Mouse (Mus musculus): ENCODE results near the gene Map4k2. TPM values are rescaled to one million over a fixed set of nuclear protein-coding genes. Genes with fewer than 3 reads are reported as not detected.

Map4k2 gene
- polyA plus RNA-seq, 1 experiment from 2014 or later = 4.3 TPM

- WGBS = 88% methylated on average over 9 of the region's 9 CpGs
- no peak overlapping the region for H3K4me3 ChIP-seq (ENCODE audit: low read depth, low read length)
- H3K27ac ChIP-seq (ENCODE audit: low read depth, low read length) = no peak overlapping the region
- no peaks in the 10 kb centered on the region for H3K27me3 ChIP-seq (replicated peaks; ENCODE audit: control insufficient read depth, insufficient read depth, low read length)
- no peaks in the 10 kb centered on the region for H3K9me3 ChIP-seq (ENCODE audit: control insufficient read depth)
- TF ChIP-seq CTCF (IDR thresholded peaks at IDR 0.05; ENCODE audit: low read depth) = no peak
- H3K4me1 ChIP-seq (replicated peaks; ENCODE audit: control insufficient read depth, insufficient read depth, low read length) = no peaks in the 10 kb centered on the region
- ATAC-seq = no peak
- H3K9ac ChIP-seq (ENCODE audit: low read depth, low read length) = no peak overlapping the region
- no peak overlapping the region for H3K4me2 ChIP-seq (replicated peaks; ENCODE audit: low read depth)
- peaks cover 66% of the 10 kb centered on the region for H3K36me3 ChIP-seq (ENCODE audit: control insufficient read depth, insufficient read depth)
Observed at GRCm38 (mm10) chr19:6324751-6325150, 16.2 kb upstream of the Map4k2 start.

GRCm38 (mm10) chr19:6331178-6331577 is 9.8 kb upstream of the Map4k2 start:
- no peaks in the 10 kb centered on the region for H3K4me1 ChIP-seq (replicated peaks; ENCODE audit: control insufficient read depth, insufficient read depth, low read length)
- ATAC-seq = no peak
- H3K9me3 ChIP-seq (ENCODE audit: control insufficient read depth) = no peaks in the 10 kb centered on the region
- H3K4me3 ChIP-seq (ENCODE audit: low read depth, low read length) = no peak overlapping the region
- H3K27ac ChIP-seq (ENCODE audit: low read depth, low read length) = no peak overlapping the region
- peak overlapping the region; percentile 53 for H3K4me2 ChIP-seq (replicated peaks; ENCODE audit: low read depth)
- 45% methylated on average over 5 of the region's 5 CpGs for WGBS
- no peak for TF ChIP-seq CTCF (IDR thresholded peaks at IDR 0.05; ENCODE audit: low read depth)
- peaks cover 2% of the 10 kb centered on the region; the same call in 1 of the 2 replicates for H3K36me3 ChIP-seq (ENCODE audit: control insufficient read depth, insufficient read depth)
- H3K27me3 ChIP-seq (replicated peaks; ENCODE audit: control insufficient read depth, insufficient read depth, low read length) = no peaks in the 10 kb centered on the region
- no peak overlapping the region for H3K9ac ChIP-seq (ENCODE audit: low read depth, low read length)

GRCm38 (mm10) chr19:6331719-6332516 is 9.0 kb upstream of the Map4k2 start:
- ATAC-seq = no peak
- H3K9ac ChIP-seq (ENCODE audit: low read depth, low read length) = no peak overlapping the region
- peak overlapping the region; percentile 53 for H3K4me2 ChIP-seq (replicated peaks; ENCODE audit: low read depth)
- whole genome bisulfite sequencing = 19% methylated on average over 13 of the region's 13 CpGs
- H3K27ac ChIP-seq (ENCODE audit: low read depth, low read length) = no peak overlapping the region
- H3K36me3 ChIP-seq (ENCODE audit: control insufficient read depth, insufficient read depth) = peaks cover 1% of the 10 kb centered on the region; the same call in 1 of the 2 replicates
- no peaks in the 10 kb centered on the region for H3K9me3 ChIP-seq (ENCODE audit: control insufficient read depth)
- no peak overlapping the region for H3K4me3 ChIP-seq (ENCODE audit: low read depth, low read length)
- no peaks in the 10 kb centered on the region for H3K27me3 ChIP-seq (replicated peaks; ENCODE audit: control insufficient read depth, insufficient read depth, low read length)
- TF ChIP-seq CTCF (IDR thresholded peaks at IDR 0.05; ENCODE audit: low read depth) = peak; percentile 95
- no peaks in the 10 kb centered on the region for H3K4me1 ChIP-seq (replicated peaks; ENCODE audit: control insufficient read depth, insufficient read depth, low read length)

- Histone ChIP-seq H3K9me3 (ENCODE audit: control insufficient read depth) (no peaks in the 10 kb centered on the region), H3K9ac (ENCODE audit: low read depth, low read length) (no peak overlapping the region), H3K4me1 (replicated peaks; ENCODE audit: control insufficient read depth, insufficient read depth, low read length) (no peaks in the 10 kb centered on the region), H3K27me3 (replicated peaks; ENCODE audit: control insufficient read depth, insufficient read depth, low read length) (no peaks in the 10 kb centered on the region), H3K36me3 (ENCODE audit: control insufficient read depth, insufficient read depth) (peaks cover 22% of the 10 kb centered on the region), H3K4me2 (replicated peaks; ENCODE audit: low read depth) (peak overlapping the region; percentile 87), H3K27ac (ENCODE audit: low read depth, low read length) (peak overlapping the region; percentile 55), H3K4me3 (ENCODE audit: low read depth, low read length) (peak overlapping the region; percentile 81)
- ATAC-seq = 0 out of 2 replicates have a peak, but pooled peaks have one; percentile 2
- no peak for TF ChIP-seq CTCF (IDR thresholded peaks at IDR 0.05; ENCODE audit: low read depth)
- WGBS = 62% methylated on average over 9 of the region's 9 CpGs
Observed at GRCm38 (mm10) chr19:6333761-6334595, 7.0 kb upstream of the Map4k2 start.

- ATAC-seq = peak; percentile 88
- H3K27me3 ChIP-seq (replicated peaks; ENCODE audit: control insufficient read depth, insufficient read depth, low read length) = no peaks in the 10 kb centered on the region
- H3K4me1 ChIP-seq (replicated peaks; ENCODE audit: control insufficient read depth, insufficient read depth, low read length) = no peaks in the 10 kb centered on the region
- WGBS = under 1% methylated on average over 43 of the region's 43 CpGs
- H3K36me3 ChIP-seq (ENCODE audit: control insufficient read depth, insufficient read depth) = peaks cover 31% of the 10 kb centered on the region
- no peaks in the 10 kb centered on the region for H3K9me3 ChIP-seq (ENCODE audit: control insufficient read depth)
- H3K27ac ChIP-seq (ENCODE audit: low read depth, low read length) = peak within 1 kb of the TSS; percentile 57
- peak; percentile 70 for TF ChIP-seq CTCF (IDR thresholded peaks at IDR 0.05; ENCODE audit: low read depth)
- H3K4me2 ChIP-seq (replicated peaks; ENCODE audit: low read depth) = peak within 1 kb of the TSS; percentile 87
- peak within 1 kb of the TSS; percentile 67 for H3K9ac ChIP-seq (ENCODE audit: low read depth, low read length)
- H3K4me3 ChIP-seq (ENCODE audit: low read depth, low read length) = peak within 1 kb of the TSS; percentile 81
Observed at GRCm38 (mm10) chr19:6334673-6335457, 6.1 kb upstream of the Map4k2 start, which contains the start of gene Men1. Men1 (plus strand) TSS chr19:6334979.
